Mouse (Mus musculus) spleen, adult 2 months (tissue): ENCODE measurements around the gene Vps16.

Experiments used
- CTCF ChIP-seq: fragments of 200-500 bp; IDR thresholded peaks from 2 replicates; pipeline ENCODE4 v1.5.1; 2011; ENCODE audit warnings: mild to moderate bottlenecking, inconsistent platforms; ENCODE audit not compliant: insufficient read depth, insufficient read length, insufficient replicate concordance; ENCODE audit errors: extremely low read depth
- POLR2A ChIP-seq: fragments of 200-500 bp; IDR thresholded peaks from 2 replicates; pipeline ENCODE4 v1.6.1; 2011; ENCODE audit warnings: low read depth, low read length, inconsistent platforms

DNA sequence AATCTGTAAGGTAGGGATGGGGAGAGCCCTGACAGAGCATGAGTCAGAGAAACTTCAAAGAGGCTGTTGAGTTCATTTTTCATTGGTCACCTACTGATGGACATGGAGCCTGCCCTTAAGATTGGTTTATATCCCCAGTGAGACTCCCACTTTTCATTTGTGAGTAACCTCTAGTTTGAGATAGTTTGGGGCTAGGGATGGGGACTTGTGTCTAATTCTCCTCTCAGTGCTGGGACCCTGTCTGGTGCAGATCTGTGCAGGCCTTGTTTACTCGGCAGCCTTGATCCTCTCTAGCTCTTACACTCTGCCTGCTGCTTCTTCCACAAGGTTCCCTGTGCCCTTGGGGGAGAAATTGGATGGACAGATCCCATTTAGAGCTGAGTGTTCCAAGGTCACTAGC lies 60.1 kb downstream of the Vps16 start:
- TF ChIP-seq CTCF (no peak), POLR2A (no peak)
